In the genomic region with DNA sequence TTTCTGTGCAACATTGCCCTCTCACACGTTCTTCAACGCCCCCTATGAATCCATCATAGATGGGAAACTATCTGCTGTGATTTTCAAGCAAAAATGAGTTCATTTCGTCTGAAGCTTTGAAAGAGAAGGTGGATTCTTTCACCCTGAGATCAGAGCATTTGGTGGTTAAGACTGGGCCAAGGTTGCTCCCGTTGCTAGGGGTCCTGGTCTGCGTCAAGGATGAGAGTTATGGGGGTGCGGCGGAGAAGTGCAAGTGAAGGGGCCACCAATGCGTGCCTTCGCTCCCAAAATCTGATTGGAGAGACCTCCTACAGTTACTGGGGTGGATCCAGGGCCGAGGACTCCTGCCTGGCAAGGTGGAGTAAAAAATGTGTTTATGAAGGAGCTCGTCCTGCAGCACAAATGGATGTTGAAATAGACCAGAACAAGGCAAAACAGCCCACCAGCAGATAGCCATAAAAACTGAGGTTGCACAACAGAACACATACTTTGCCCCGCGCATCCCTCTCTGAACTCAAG, we compare ENCODE assay signal across 30 mouse cellular contexts.
DNase-seq lines count a peak whose midpoint lies in the region; ATAC-seq and TF ChIP-seq lines count a peak whose summit lies in the region.
"Had no signal": no experiment of that assay in that cellular context is flagged by ENCODE, and none has a peak within 500 bp of the region (broad histone marks: within the 10 kb centered on the region; RNA-seq: fewer than 3 reads in every experiment).

No protein-coding gene starts in this region.

- no peaks in the 10 kb centered on the region for H3K9me3 ChIP-seq in intestine, embryonic 14.5 days (ENCODE audit: control insufficient read depth, low read length)
- no peaks in the 10 kb centered on the region for H3K9me3 ChIP-seq in intestine, postnatal 0 days (ENCODE audit: control insufficient read depth)
- H3K9me3 ChIP-seq in stomach, embryonic 15.5 days: no peaks in the 10 kb centered on the region
- H3K9me3 ChIP-seq in stomach, postnatal 0 days (ENCODE audit: control insufficient read depth, low read length): no peaks in the 10 kb centered on the region
- H3K9me3 ChIP-seq: hindbrain, embryonic 13.5 days; limb, embryonic 10.5 days; limb, embryonic 15.5 days; midbrain, embryonic 12.5 days; neural tube, embryonic 12.5 days had no signal

- no peak overlapping the region for H3K4me3 ChIP-seq in intestine, embryonic 14.5 days (ENCODE audit: low read depth, low read length)
- no peak overlapping the region for H3K4me3 ChIP-seq in intestine, postnatal 0 days (ENCODE audit: low read depth, low read length)
- no peak overlapping the region for H3K4me3 ChIP-seq in stomach, embryonic 15.5 days (replicated peaks)
- no peak overlapping the region for H3K4me3 ChIP-seq in stomach, postnatal 0 days (ENCODE audit: low read depth, low read length)
- H3K4me3 ChIP-seq: hindbrain, embryonic 13.5 days; limb, embryonic 10.5 days; limb, embryonic 15.5 days; megakaryocyte, embryonic 14.5 days; midbrain, embryonic 12.5 days; myocyte; neural tube, embryonic 12.5 days had no signal

- TF ChIP-seq CTCF in intestine, postnatal 0 days (IDR thresholded peaks at IDR 0.05; ENCODE audit: low read depth): no peak
- no peak for TF ChIP-seq CTCF in stomach, postnatal 0 days (IDR thresholded peaks at IDR 0.05; ENCODE audit: low read depth)

- H3K4me2 ChIP-seq in intestine, embryonic 14.5 days (ENCODE audit: low read length): no peak overlapping the region
- no peak overlapping the region for H3K4me2 ChIP-seq in intestine, postnatal 0 days (replicated peaks; ENCODE audit: low read depth)
- H3K4me2 ChIP-seq in stomach, embryonic 15.5 days: no peak overlapping the region
- H3K4me2 ChIP-seq in stomach, postnatal 0 days (replicated peaks; ENCODE audit: low read depth): no peak overlapping the region
- H3K4me2 ChIP-seq: heart, embryonic 11.5 days; hindbrain, embryonic 13.5 days; limb, embryonic 15.5 days; midbrain, embryonic 12.5 days; neural tube, embryonic 12.5 days had no signal

- no peak overlapping the region for H3K9ac ChIP-seq in intestine, embryonic 14.5 days (ENCODE audit: low read length)
- no peak overlapping the region for H3K9ac ChIP-seq in intestine, postnatal 0 days (ENCODE audit: low read depth, low read length)
- H3K9ac ChIP-seq in stomach, embryonic 15.5 days: no peak overlapping the region
- no peak overlapping the region for H3K9ac ChIP-seq in stomach, postnatal 0 days (ENCODE audit: low read length)
- H3K9ac ChIP-seq: hindbrain, embryonic 13.5 days; limb, embryonic 15.5 days; midbrain, embryonic 12.5 days; neural tube, embryonic 12.5 days had no signal

- TF ChIP-seq EP300 in stomach, postnatal 0 days (optimal IDR thresholded peaks at IDR 0.05): no peak

- no peak; the same call in 1 of the 2 replicates for ATAC-seq in intestine, embryonic 14.5 days (replicated peaks; ENCODE audit: low FRiP score, low TSS enrichment, low read depth)
- no peak for ATAC-seq in intestine, postnatal 0 days
- peak; percentile 47 for ATAC-seq in stomach, embryonic 15.5 days (ENCODE audit: insufficient read depth, low FRiP score, low read depth)
- ATAC-seq in stomach, postnatal 0 days (ENCODE audit: low FRiP score, low TSS enrichment): no peak
- ATAC-seq: activated CD4-positive, CD25-positive, alpha-beta regulatory T cell, adult 4 months; forebrain, embryonic 14.5 days had no signal

- H3K4me1 ChIP-seq in intestine, embryonic 14.5 days (replicated peaks; ENCODE audit: control insufficient read depth, insufficient read depth, low read length): peaks cover 11% of the 10 kb centered on the region
- H3K4me1 ChIP-seq in intestine, postnatal 0 days (replicated peaks; ENCODE audit: control insufficient read depth, insufficient read depth, low read length): no peaks in the 10 kb centered on the region
- no peaks in the 10 kb centered on the region for H3K4me1 ChIP-seq in stomach, embryonic 15.5 days
- no peaks in the 10 kb centered on the region for H3K4me1 ChIP-seq in stomach, postnatal 0 days (replicated peaks; ENCODE audit: control insufficient read depth, insufficient read depth)
- H3K4me1 ChIP-seq: hindbrain, embryonic 13.5 days; megakaryocyte, embryonic 14.5 days; midbrain, embryonic 12.5 days; neural tube, embryonic 12.5 days had no signal

- 34% methylated on average over 13 of the region's 13 CpGs for WGBS in intestine, embryonic 14.5 days
- WGBS in intestine, postnatal 0 days: 53% methylated on average over 13 of the region's 13 CpGs
- WGBS in stomach, embryonic 15.5 days: 50% methylated on average over 13 of the region's 13 CpGs
- 64% methylated on average over 13 of the region's 13 CpGs for WGBS in stomach, postnatal 0 days

- H3K27me3 ChIP-seq in intestine, embryonic 14.5 days (replicated peaks; ENCODE audit: control insufficient read depth, insufficient read depth, low read length): no peaks in the 10 kb centered on the region
- no peaks in the 10 kb centered on the region for H3K27me3 ChIP-seq in intestine, postnatal 0 days (replicated peaks; ENCODE audit: control insufficient read depth, insufficient read depth, low read length)
- H3K27me3 ChIP-seq in stomach, embryonic 15.5 days (replicated peaks): no peaks in the 10 kb centered on the region
- no peaks in the 10 kb centered on the region for H3K27me3 ChIP-seq in stomach, postnatal 0 days (ENCODE audit: control insufficient read depth, insufficient read depth, low read length)
- H3K27me3 ChIP-seq: CH12.LX; hindbrain, embryonic 13.5 days; limb, embryonic 15.5 days; megakaryocyte, embryonic 14.5 days; midbrain, embryonic 12.5 days; neural tube, embryonic 12.5 days had no signal

- DNase-seq in adrenal gland, postnatal 10 days: peak; percentile 4
- DNase-seq in adrenal gland, postnatal 36 days: no peak
- DNase-seq in intestine, embryonic 14.5 days (ENCODE audit: low spot score): peak; percentile 60
- DNase-seq in stomach, postnatal 0 days (ENCODE audit: low spot score): no peak
- DNase-seq in yolk sac, embryonic 10.5 days (ENCODE audit: low spot score): peak; percentile 66
- no peak for DNase-seq in spleen, adult 18-20 months
- DNase-seq: adrenal gland, adult 2 months; cerebellum, adult 11-12 months; cerebellum, postnatal 10 days; gastrocnemius, postnatal 25 days; heart, adult 11 months; heart, postnatal 36 days; kidney, adult 9 months; layer of hippocampus, adult 9-11 months; lung, postnatal 4 days; thymus, adult 2 months; thymus, postnatal 36 days had no signal

- H3K27ac ChIP-seq in intestine, embryonic 14.5 days (ENCODE audit: low read depth): no peak overlapping the region
- no peak overlapping the region for H3K27ac ChIP-seq in intestine, postnatal 0 days (ENCODE audit: low read depth, low read length)
- no peak overlapping the region for H3K27ac ChIP-seq in stomach, embryonic 15.5 days
- no peak overlapping the region for H3K27ac ChIP-seq in stomach, postnatal 0 days (replicated peaks)
- H3K27ac ChIP-seq: hindbrain, embryonic 13.5 days; limb, embryonic 10.5 days; limb, embryonic 15.5 days; midbrain, embryonic 12.5 days; neural tube, embryonic 12.5 days had no signal

- H3K36me3 ChIP-seq in intestine, embryonic 14.5 days (ENCODE audit: control insufficient read depth, insufficient read depth, low read length): no peaks in the 10 kb centered on the region
- H3K36me3 ChIP-seq in intestine, postnatal 0 days (ENCODE audit: control insufficient read depth, insufficient read depth): no peaks in the 10 kb centered on the region
- no peaks in the 10 kb centered on the region for H3K36me3 ChIP-seq in stomach, embryonic 15.5 days
- no peaks in the 10 kb centered on the region for H3K36me3 ChIP-seq in stomach, postnatal 0 days (ENCODE audit: control insufficient read depth, insufficient read depth, low read length)
- H3K36me3 ChIP-seq: hindbrain, embryonic 13.5 days; limb, embryonic 10.5 days; limb, embryonic 15.5 days; midbrain, embryonic 12.5 days; neural tube, embryonic 12.5 days had no signal

Comparison
In these comparisons a context has a peak if more than half of its experiments do, and no peak if none do; other contexts are left out.
1. DNase-seq: peak in adrenal gland, postnatal 10 days (single experiment), intestine, embryonic 14.5 days (single experiment) and yolk sac, embryonic 10.5 days (single experiment); none in adrenal gland, postnatal 36 days (0 of 2), stomach, postnatal 0 days (single experiment) and spleen, adult 18-20 months (0 of 2).